In the genomic region with DNA sequence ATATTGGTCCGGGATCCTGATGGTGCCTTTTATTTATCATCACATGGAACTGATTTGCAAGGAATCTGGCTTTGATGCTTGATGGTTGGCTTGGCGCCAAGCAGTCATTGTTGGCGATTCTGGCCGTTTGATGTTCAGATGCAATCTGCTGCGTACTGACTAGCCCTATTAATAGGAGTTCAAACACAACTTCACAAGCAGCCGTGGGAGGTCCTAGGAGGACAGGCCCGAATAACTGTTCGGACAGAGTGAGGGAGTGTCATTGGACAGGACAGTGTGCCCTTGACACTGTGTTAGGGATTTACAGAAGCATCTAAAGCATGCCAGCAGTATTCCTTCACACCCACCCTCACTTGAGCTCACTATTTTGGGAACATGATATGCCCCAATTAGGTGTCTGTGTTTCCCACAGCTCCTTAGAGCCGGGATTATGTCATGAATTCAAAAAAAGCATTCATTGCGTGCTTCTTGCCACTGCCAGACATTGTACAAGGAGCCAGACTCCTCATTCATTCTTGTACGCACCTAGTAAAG, we compare ENCODE assay signal across 8 mouse cellular contexts. TPM values are rescaled to one million over a fixed set of nuclear protein-coding genes. Genes with fewer than 3 reads are reported as not detected.
DNase-seq lines count a peak whose midpoint lies in the region; ATAC-seq and TF ChIP-seq lines count a peak whose summit lies in the region.

No protein-coding gene starts in this region.

- H3K4me2 ChIP-seq in heart, embryonic 11.5 days = no peak overlapping the region
- peak overlapping the region; percentile 9; the same call in 1 of the 2 replicates for H3K4me2 ChIP-seq in limb, embryonic 14.5 days (replicated peaks; ENCODE audit: low read depth, low read length, severe bottlenecking)

- WGBS in heart, embryonic 11.5 days (ENCODE audit: insufficient replicate concordance) = 38% methylated on average over 11 of the region's 11 CpGs
- WGBS in limb, embryonic 14.5 days = 19% methylated on average over 11 of the region's 11 CpGs

- H3K9me3 ChIP-seq in heart, embryonic 11.5 days (replicated peaks; ENCODE audit: control insufficient read depth, low read length) = no peaks in the 10 kb centered on the region
- H3K9me3 ChIP-seq in limb, embryonic 14.5 days (ENCODE audit: control insufficient read depth, low read length) = no peaks in the 10 kb centered on the region

- ATAC-seq in cerebellum, adult (ENCODE audit: insufficient number of reproducible peaks, low FRiP score, low TSS enrichment) = no peak
- peak; percentile 81 for ATAC-seq in heart, embryonic 11.5 days (replicated peaks; ENCODE audit: insufficient number of reproducible peaks, low FRiP score, low TSS enrichment)
- peak; percentile 47; the same call in 1 of the 2 replicates for ATAC-seq in limb, embryonic 14.5 days (ENCODE audit: low FRiP score, low read depth)
- no peak for ATAC-seq in inflammation-experienced regulatory T-cells, adult 6 months

- H3K4me1 ChIP-seq in heart, embryonic 11.5 days (ENCODE audit: control insufficient read depth, insufficient read depth, low read length) = peaks cover 2% of the 10 kb centered on the region; the same call in 1 of the 2 replicates
- H3K4me1 ChIP-seq in limb, embryonic 14.5 days (ENCODE audit: control insufficient read depth, insufficient read depth, low read length) = peaks cover 6% of the 10 kb centered on the region; the same call in 1 of the 2 replicates

- no peak overlapping the region for H3K9ac ChIP-seq in heart, embryonic 11.5 days (ENCODE audit: low read depth, low read length)
- H3K9ac ChIP-seq in limb, embryonic 14.5 days (ENCODE audit: low read depth, low read length, severe bottlenecking) = no peak overlapping the region

- peak; percentile 4 for DNase-seq in cerebellum, adult 11-12 months
- peak; percentile 26 for DNase-seq in brain, adult 2 months (ENCODE audit: low read depth, low spot score)
- DNase-seq in limb, embryonic 14.5 days (ENCODE audit: low spot score) = peak; percentile 27
- no peak for DNase-seq in spleen, adult 18-20 months
- DNase-seq in thymus, postnatal 4 days = no peak

- peak overlapping the region; percentile 52 for H3K27ac ChIP-seq in heart, embryonic 11.5 days (ENCODE audit: low read depth, low read length)
- H3K27ac ChIP-seq in limb, embryonic 14.5 days (replicated peaks; ENCODE audit: low read depth, low read length) = no peak overlapping the region

- no peaks in the 10 kb centered on the region for H3K36me3 ChIP-seq in heart, embryonic 11.5 days (ENCODE audit: control insufficient read depth, insufficient read depth, low read length)
- H3K36me3 ChIP-seq in limb, embryonic 14.5 days (ENCODE audit: control insufficient read depth, insufficient read depth, low read length) = no peaks in the 10 kb centered on the region

- H3K27me3 ChIP-seq in heart, embryonic 11.5 days (ENCODE audit: control insufficient read depth, insufficient read depth, low read length) = no peaks in the 10 kb centered on the region
- H3K27me3 ChIP-seq in limb, embryonic 14.5 days (ENCODE audit: control insufficient read depth, insufficient read depth, low read length) = no peaks in the 10 kb centered on the region

- TF ChIP-seq POLR2A in limb, embryonic 14.5 days (IDR thresholded peaks at IDR 0.05; ENCODE audit: borderline replicate concordance, extremely low read depth, insufficient read depth, insufficient read length) = no peak

- H3K4me3 ChIP-seq in heart, embryonic 11.5 days (ENCODE audit: low read depth, low read length) = no peak overlapping the region
- H3K4me3 ChIP-seq in limb, embryonic 14.5 days (replicated peaks; ENCODE audit: low read length) = no peak overlapping the region

RNA-seq across cellular contexts. Expression of gene S1pr1, which starts 23.0 kb away (rescaled TPM):
- 62.8 and 74.4 TPM in 2 replicates for polyA plus RNA-seq in heart, embryonic 11.5 days (2014; fragmentation: Nextera tagmentation; extraction: Ambion mirVana)
- 20.5 and 24.6 TPM in 2 replicates for polyA plus RNA-seq in limb, embryonic 14.5 days (2012; rRNA removed)
- polyA plus RNA-seq in limb, embryonic 14.5 days (2014; fragmentation: Nextera tagmentation; extraction: Ambion mirVana) = 18.5 and 22.0 TPM in 2 replicates
- 100 to 1,000 TPM; 148 to 162 (median 162) TPM for polyA plus RNA-seq in inflammation-experienced regulatory T-cells, adult 6 months (2017; shearing (Covaris generic))

Comparison
In these comparisons a context has a peak if more than half of its experiments do, and no peak if none do; other contexts are left out.
1. DNase-seq: peak in cerebellum, adult 11-12 months (single experiment), brain, adult 2 months (single experiment) and limb, embryonic 14.5 days (single experiment); none in spleen, adult 18-20 months (0 of 2) and thymus, postnatal 4 days (single experiment).
2. ATAC-seq: peak in heart, embryonic 11.5 days (single experiment) and limb, embryonic 14.5 days (single experiment); none in cerebellum, adult (single experiment) and inflammation-experienced regulatory T-cells, adult 6 months (single experiment).